Mouse (Mus musculus) spleen, postnatal 14 days (tissue): ENCODE measurements at regions not wholly inside any gene's neighbourhood (a gene's known extent, or its start where the extent isn't known, plus 50 kb on each side); places are given as distances from the start of the nearest gene placed in this dataset.

Source experiments
- DNase-seq, 2 experiments: peaks; one replicate each; pipeline ENCODE4 v3.0.0; 2021 to 2022; ENCODE audit warnings: low spot score in 2 of 2

DNA sequence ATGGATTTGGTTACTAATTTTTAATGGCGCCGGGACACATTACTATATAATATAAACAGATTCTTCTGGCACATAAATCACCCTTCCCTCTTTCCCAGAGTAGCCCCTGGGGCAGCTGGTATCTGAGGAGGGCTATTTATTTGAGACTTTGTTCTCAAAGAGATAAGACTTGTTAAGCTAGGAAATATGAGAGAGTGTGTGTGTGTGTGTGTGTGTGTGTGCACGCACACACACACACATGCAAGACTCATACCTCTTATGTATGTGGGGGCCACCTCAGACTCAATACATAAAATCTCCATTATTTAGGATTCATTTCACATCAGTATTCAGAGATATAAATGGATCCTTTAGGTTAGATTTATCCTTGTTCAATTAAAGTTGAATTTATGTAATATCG is 340.1 kb downstream of the Epha4 start:
- no peak for DNase-seq

DNA sequence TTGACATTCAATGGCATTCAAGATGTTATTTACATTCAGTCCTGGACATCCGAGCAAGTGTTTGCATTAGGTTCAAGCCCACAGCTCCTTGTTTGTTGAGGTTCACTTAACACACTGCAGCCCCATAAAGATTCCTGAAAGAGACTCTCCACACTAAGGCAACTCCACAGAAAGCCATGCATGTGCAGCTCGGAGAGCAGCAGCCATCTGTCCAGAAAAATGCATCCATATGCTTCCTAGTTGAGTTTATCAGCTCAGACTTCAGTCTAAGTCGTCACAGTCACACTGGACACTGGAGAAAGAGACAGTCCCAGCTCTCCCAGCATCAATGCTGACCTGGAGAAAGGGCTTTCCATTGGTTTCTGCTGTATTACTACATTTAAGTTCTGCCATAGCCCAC is 339.7 kb downstream of the Epha4 start:
- no peak for DNase-seq

- DNase-seq = no peak
Measured at GRCm38 (mm10) chr1:77176516-77176915, 338.4 kb downstream of the Epha4 start.

DNA sequence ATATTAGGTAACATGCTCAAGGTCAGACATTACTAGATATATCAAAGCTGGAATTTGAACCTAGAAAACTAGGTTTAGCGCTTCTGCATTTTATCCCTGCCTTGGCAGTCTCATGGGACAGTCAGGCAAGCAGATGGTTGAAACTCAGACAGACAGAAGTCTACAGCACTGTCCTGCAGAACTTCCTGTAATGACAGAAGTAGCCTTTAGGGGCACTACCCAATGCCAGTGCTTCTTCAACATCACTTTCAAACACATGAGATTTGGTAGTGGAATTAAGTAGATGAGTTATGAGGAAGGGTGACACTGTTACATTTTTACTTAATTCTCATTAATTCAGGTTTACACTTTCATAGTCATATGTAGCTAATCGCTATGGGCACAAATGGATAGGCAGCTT is 330.9 kb downstream of the Epha4 start:
- no peak for DNase-seq

DNA sequence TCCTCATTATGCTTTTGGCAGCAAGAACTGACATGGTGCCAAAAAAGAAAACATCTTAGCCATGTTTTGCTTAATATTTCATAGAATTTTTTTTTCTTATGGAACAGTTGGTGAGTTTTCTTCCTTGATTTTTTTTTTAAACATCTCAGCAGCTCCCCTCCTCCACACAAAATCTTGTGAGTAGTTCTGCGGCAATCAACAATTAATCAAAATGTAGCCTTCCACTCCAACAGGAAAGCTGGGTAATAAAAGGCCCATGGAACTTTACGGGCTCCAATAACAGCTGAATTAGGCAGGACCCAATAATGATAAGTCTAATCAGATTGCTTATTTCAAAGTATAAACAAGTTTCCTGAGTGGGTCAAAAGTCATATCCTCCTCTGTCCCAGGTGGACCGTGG is 324.7 kb downstream of the Epha4 start:
- DNase-seq = no peak

DNA sequence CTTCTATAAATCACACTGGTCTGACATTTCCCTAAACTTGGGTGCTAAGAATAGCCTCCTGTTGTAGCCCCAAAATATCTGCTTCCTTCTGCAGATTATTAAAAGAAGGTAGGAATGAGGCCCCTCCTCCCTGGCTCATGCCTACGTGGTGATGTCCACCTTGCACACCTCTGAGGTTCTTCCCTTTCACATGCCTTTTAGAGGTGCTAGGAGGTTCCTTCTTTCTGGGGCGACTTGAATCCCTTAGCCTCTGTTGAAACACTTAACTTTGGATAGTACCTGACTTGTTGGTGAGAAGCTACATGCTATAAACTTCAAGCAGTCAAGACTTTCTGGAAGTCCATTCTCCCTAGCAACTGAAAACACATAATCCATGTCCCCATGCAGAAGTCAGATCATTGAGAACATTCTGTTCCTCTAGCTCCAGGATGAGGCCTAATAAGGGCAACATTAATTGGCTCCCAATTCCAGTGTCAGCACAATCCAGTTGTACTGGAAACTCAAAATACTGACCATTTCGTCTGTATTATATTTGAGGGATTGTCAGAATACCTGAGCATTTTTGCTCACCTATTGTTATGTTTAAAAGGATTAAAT is 313.5 kb downstream of the Epha4 start:
- no peak for DNase-seq

- DNase-seq = no peak
Measured at GRCm38 (mm10) chr1:77202948-77203347, 311.9 kb downstream of the Epha4 start.

DNA sequence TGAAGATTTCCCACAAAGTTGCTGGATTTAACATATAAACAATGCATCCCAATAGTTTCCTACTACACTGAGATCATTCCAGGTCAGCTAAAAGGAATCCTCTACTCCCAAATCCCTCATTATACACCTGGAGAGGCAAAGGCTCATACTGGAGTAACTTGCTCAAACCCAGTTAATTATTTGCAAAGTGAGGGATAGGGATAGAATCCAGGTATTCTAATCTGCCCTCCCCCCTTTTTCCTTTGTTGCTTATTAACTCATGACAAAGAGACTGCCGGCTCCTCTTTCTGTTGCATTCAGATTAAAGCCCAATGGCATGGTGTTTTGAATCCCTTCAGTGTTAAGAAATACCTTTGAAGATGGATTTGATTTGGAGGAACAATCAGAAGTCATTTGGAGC is 308.4 kb downstream of the Epha4 start:
- DNase-seq = no peak

DNA sequence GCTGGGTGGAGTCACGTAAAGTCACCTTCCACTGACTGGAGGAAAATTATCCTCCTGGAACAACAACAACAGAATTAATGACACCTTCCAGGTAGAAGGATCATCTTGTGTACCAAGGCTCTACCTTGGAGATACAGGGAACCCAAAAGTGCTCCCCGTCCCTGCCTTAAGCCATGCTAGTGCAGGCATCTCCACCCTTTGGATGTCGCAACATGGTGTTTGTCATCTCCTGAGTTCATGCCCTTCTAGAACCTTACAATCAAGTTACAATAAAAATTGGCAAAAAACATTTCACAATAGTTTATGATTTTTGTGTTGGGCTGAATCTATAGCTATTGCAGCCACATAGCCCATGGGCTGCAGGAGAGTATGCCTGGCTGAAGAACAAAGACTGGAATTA is 305.5 kb downstream of the Epha4 start:
- no peak for DNase-seq

DNA sequence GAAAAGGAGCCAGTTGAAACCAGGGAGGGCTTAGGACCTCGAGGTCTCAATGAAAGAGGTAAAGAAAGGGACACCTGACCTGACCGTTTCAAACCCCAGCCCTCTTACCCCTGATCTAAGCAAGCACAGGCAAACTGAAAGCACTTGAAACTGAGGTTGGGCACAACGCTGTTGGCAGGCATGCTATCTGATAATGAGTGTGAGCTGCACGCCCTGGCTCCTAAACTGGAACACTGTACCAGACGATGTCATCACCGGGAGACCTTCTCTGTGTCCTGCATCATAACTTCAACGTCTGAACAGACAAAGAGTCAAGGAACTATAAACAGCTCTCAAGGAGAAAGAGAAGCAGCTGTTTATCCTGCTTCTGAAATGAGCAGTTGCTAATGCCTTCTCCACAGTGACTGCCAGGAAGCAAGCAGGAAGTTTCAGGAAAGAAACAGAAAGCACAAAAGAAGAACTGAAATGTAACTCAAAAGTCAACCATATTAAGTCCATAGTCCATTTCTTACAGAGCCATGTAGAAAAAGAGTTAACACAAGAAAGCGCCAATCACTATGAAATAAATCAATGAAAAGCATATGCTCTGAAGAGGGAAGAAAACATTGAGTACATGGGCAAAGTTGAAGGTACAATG is 301.3 kb downstream of the Epha4 start:
- DNase-seq = no peak

GRCm38 (mm10) chr1:77219488-77220321 is 295.2 kb downstream of the Epha4 start:
- DNase-seq = no peak

- DNase-seq = no peak
Measured at GRCm38 (mm10) chr1:77220322-77220590, 294.6 kb downstream of the Epha4 start.

- DNase-seq = no peak
Measured at GRCm38 (mm10) chr1:77220783-77221182, 294.1 kb downstream of the Epha4 start.

DNA sequence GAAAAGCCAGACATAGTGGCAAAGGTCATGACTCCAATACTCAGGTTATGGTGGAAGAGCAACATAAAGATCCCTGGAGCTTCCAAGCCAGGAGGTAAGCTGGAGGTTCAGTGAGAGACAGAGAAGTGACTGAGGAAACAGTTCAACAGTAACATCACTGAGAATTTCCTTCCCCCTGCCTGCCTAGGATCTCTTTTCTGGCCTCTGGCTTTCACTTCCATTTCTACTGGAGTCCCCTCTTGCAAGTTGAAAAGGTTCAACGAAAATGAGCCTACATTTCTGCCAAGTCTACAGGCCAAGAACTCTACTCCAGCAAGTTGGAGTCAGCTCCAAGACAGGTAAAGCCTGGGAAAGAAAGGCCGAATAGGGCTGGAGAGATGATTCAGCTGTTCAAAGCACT is 293.0 kb downstream of the Epha4 start:
- DNase-seq = no peak

GRCm38 (mm10) chr1:77226546-77226945 is 288.3 kb downstream of the Epha4 start:
- DNase-seq = no peak

- DNase-seq = no peak
Measured at GRCm38 (mm10) chr1:77226991-77227515, 287.8 kb downstream of the Epha4 start.

DNA sequence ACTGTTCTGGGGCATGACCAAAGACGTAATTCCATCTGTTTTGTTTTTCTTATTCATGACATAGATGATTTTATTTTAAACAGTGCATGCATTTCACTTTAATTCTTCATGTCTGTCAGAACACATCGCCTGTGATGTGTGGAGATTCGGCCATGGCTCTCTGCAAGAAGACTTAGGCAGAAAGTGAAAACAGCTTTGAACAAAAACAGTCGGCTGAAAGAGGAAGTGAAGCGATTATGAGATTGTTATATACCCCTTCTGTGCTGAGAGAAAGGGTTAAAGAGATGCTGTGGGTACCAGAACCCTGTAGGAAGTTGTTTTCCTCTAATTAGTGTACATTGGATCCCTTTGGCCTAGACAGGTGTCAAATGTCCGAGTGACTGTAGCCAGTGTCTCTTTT is 287.1 kb downstream of the Epha4 start:
- no peak for DNase-seq

- DNase-seq = no peak
Measured at GRCm38 (mm10) chr1:77229561-77229960, 285.3 kb downstream of the Epha4 start.

GRCm38 (mm10) chr1:77233010-77233409 is 281.9 kb downstream of the Epha4 start:
- no peak for DNase-seq

- no peak for DNase-seq
Measured at GRCm38 (mm10) chr1:77244642-77245041, 270.2 kb downstream of the Epha4 start.

DNA sequence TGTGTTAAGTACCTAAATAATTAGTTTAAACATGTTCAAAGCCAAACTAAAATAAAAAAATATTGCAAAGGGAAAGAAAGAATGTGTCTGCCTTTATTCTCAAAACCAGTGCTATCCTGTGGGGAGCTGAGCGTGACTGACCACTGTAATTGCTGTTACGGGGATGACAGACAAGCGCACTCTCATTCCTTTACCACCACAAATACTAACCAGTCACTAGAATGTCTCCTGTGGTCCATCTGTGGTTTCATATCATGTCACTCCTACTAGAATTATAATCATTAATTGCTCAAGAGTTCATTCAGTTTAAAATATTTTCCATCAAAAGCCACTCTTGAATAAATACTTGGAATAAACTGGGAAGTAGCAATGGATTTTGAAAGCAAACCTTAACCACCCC is 268.8 kb downstream of the Epha4 start:
- DNase-seq = no peak

DNA sequence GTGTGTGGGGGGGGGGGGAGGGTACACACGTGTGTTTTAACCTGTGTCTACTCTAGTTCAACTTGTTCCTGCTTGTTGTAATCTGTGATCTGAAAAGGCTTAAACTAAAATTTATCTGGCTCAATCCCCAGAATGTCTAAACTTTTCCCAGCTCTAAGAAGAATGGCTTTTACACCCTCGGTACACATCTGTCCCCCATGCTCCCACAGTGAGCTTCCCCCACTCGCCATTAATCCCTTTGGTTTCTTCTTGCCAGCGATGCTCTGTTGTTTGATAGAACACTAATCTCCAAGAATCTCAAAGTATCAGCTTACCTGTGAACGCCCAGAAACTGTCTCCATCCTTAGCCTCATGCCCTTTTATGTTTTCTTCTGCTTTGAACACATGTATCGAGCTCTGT is 260.6 kb downstream of the Epha4 start:
- DNase-seq = no peak
